15 mouse cellular contexts compared by ENCODE assay signal in genomic region chr1:37615290-37616040, GRCm38 (mm10).
A peak's percentile ranks its signal among the peaks of the same experiment; 100 is the strongest.
DNase-seq lines count a peak whose midpoint lies in the region; ATAC-seq and TF ChIP-seq lines count a peak whose summit lies in the region.
"Had no signal": no experiment of that assay in that cellular context is flagged by ENCODE, and none has a peak within 500 bp of the region (broad histone marks: within the 10 kb centered on the region; RNA-seq: fewer than 3 reads in every experiment).

No protein-coding gene starts in this region.

- peak overlapping the region; percentile 37; the same call in 1 of the 2 replicates for H3K27ac ChIP-seq in embryonic facial prominence, embryonic 12.5 days
- no peak overlapping the region for H3K27ac ChIP-seq in embryonic facial prominence, embryonic 10.5 days (replicated peaks)
- peak overlapping the region; percentile 28; the same call in 1 of the 2 replicates for H3K27ac ChIP-seq in left cerebral cortex, adult 2 months
- H3K27ac ChIP-seq in intestine, embryonic 14.5 days (ENCODE audit: low read depth): peak overlapping the region; percentile 74
- H3K27ac ChIP-seq in stomach, postnatal 0 days (replicated peaks): peak overlapping the region; percentile 87
- H3K27ac ChIP-seq: forebrain, embryonic 13.5 days; liver, embryonic 13.5 days; midbrain, embryonic 13.5 days had no signal

- peaks cover 25% of the 10 kb centered on the region for H3K4me1 ChIP-seq in embryonic facial prominence, embryonic 12.5 days
- H3K4me1 ChIP-seq in embryonic facial prominence, embryonic 10.5 days: peaks cover 52% of the 10 kb centered on the region
- peaks cover 70% of the 10 kb centered on the region for H3K4me1 ChIP-seq in intestine, embryonic 14.5 days (replicated peaks; ENCODE audit: control insufficient read depth, insufficient read depth, low read length)
- H3K4me1 ChIP-seq in stomach, postnatal 0 days (replicated peaks; ENCODE audit: control insufficient read depth, insufficient read depth): peaks cover 8% of the 10 kb centered on the region
- H3K4me1 ChIP-seq: forebrain, embryonic 13.5 days; liver, embryonic 13.5 days had no signal

- intact Hi-C loops in left cerebral cortex, adult 2 months (cut with DNase I): no loop called here

- ATAC-seq in embryonic facial prominence, embryonic 12.5 days (ENCODE audit: insufficient number of reproducible peaks, insufficient read depth, low FRiP score, low TSS enrichment): no peak
- ATAC-seq in intestine, embryonic 14.5 days (replicated peaks; ENCODE audit: low FRiP score, low TSS enrichment, low read depth): no peak
- ATAC-seq in stomach, postnatal 0 days (ENCODE audit: low FRiP score, low TSS enrichment): peak; percentile 50
- ATAC-seq in megakaryocyte, adult 5-6 weeks (ENCODE audit: poor library complexity, severe bottlenecking): no peak
- ATAC-seq in erythroblast, adult 5-6 weeks (replicated peaks; ENCODE audit: low FRiP score, poor library complexity, severe bottlenecking): no peak
- ATAC-seq: forebrain, embryonic 13.5 days; midbrain, embryonic 13.5 days had no signal

- no peaks in the 10 kb centered on the region for H3K36me3 ChIP-seq in embryonic facial prominence, embryonic 12.5 days
- H3K36me3 ChIP-seq in embryonic facial prominence, embryonic 10.5 days (replicated peaks): no peaks in the 10 kb centered on the region
- no peaks in the 10 kb centered on the region for H3K36me3 ChIP-seq in intestine, embryonic 14.5 days (ENCODE audit: control insufficient read depth, insufficient read depth, low read length)
- no peaks in the 10 kb centered on the region for H3K36me3 ChIP-seq in stomach, postnatal 0 days (ENCODE audit: control insufficient read depth, insufficient read depth, low read length)
- H3K36me3 ChIP-seq: liver, embryonic 13.5 days; midbrain, embryonic 13.5 days had no signal

- TF ChIP-seq CTCF in left cerebral cortex, adult 2 months (IDR thresholded peaks at IDR 0.05): no peak
- no peak for TF ChIP-seq CTCF in stomach, postnatal 0 days (IDR thresholded peaks at IDR 0.05; ENCODE audit: low read depth)

- no peak overlapping the region for H3K4me2 ChIP-seq in embryonic facial prominence, embryonic 12.5 days (replicated peaks)
- H3K4me2 ChIP-seq in intestine, embryonic 14.5 days (ENCODE audit: low read length): no peak overlapping the region
- no peak overlapping the region for H3K4me2 ChIP-seq in stomach, postnatal 0 days (replicated peaks; ENCODE audit: low read depth)
- H3K4me2 ChIP-seq: forebrain, embryonic 13.5 days; liver, embryonic 13.5 days; midbrain, embryonic 13.5 days had no signal

- H3K9me3 ChIP-seq in embryonic facial prominence, embryonic 12.5 days: no peaks in the 10 kb centered on the region
- H3K9me3 ChIP-seq in embryonic facial prominence, embryonic 10.5 days: no peaks in the 10 kb centered on the region
- H3K9me3 ChIP-seq in intestine, embryonic 14.5 days (ENCODE audit: control insufficient read depth, low read length): no peaks in the 10 kb centered on the region
- no peaks in the 10 kb centered on the region for H3K9me3 ChIP-seq in stomach, postnatal 0 days (ENCODE audit: control insufficient read depth, low read length)
- H3K9me3 ChIP-seq: forebrain, embryonic 13.5 days; liver, embryonic 13.5 days; midbrain, embryonic 13.5 days had no signal

- H3K4me3 ChIP-seq in embryonic facial prominence, embryonic 12.5 days: no peak overlapping the region
- no peak overlapping the region for H3K4me3 ChIP-seq in embryonic facial prominence, embryonic 10.5 days
- H3K4me3 ChIP-seq in left cerebral cortex, adult 2 months: no peak overlapping the region
- no peak overlapping the region for H3K4me3 ChIP-seq in intestine, embryonic 14.5 days (ENCODE audit: low read depth, low read length)
- no peak overlapping the region for H3K4me3 ChIP-seq in stomach, postnatal 0 days (ENCODE audit: low read depth, low read length)
- H3K4me3 ChIP-seq: forebrain, embryonic 13.5 days; liver, embryonic 13.5 days; midbrain, embryonic 13.5 days had no signal

- H3K9ac ChIP-seq in embryonic facial prominence, embryonic 12.5 days: no peak overlapping the region
- no peak overlapping the region for H3K9ac ChIP-seq in intestine, embryonic 14.5 days (ENCODE audit: low read length)
- H3K9ac ChIP-seq in stomach, postnatal 0 days (ENCODE audit: low read length): no peak overlapping the region
- H3K9ac ChIP-seq: forebrain, embryonic 13.5 days; liver, embryonic 13.5 days; midbrain, embryonic 13.5 days had no signal

- 71% methylated on average over 12 of the region's 12 CpGs for WGBS in embryonic facial prominence, embryonic 12.5 days
- WGBS in embryonic facial prominence, embryonic 10.5 days: 81% methylated on average over 12 of the region's 12 CpGs
- WGBS in intestine, embryonic 14.5 days: 53% methylated on average over 12 of the region's 12 CpGs
- WGBS in stomach, postnatal 0 days: 45% methylated on average over 12 of the region's 12 CpGs

- H3K27me3 ChIP-seq in embryonic facial prominence, embryonic 12.5 days: no peaks in the 10 kb centered on the region
- no peaks in the 10 kb centered on the region for H3K27me3 ChIP-seq in embryonic facial prominence, embryonic 10.5 days (replicated peaks; ENCODE audit: low read depth, poor library complexity, severe bottlenecking)
- H3K27me3 ChIP-seq in intestine, embryonic 14.5 days (replicated peaks; ENCODE audit: control insufficient read depth, insufficient read depth, low read length): no peaks in the 10 kb centered on the region
- H3K27me3 ChIP-seq in stomach, postnatal 0 days (ENCODE audit: control insufficient read depth, insufficient read depth, low read length): no peaks in the 10 kb centered on the region
- H3K27me3 ChIP-seq: forebrain, embryonic 13.5 days; liver, embryonic 13.5 days; midbrain, embryonic 13.5 days had no signal

- no peak for TF ChIP-seq EP300 in stomach, postnatal 0 days (optimal IDR thresholded peaks at IDR 0.05)

- no peak for DNase-seq in embryonic facial prominence, embryonic 10.5 days (ENCODE audit: low spot score)
- no peak for DNase-seq in left cerebral cortex, adult 2 months (ENCODE audit: extremely low spot score in 1 of 2, low spot score in 2 of 2)
- no peak for DNase-seq in left cerebral cortex, adult 18-20 months (ENCODE audit: low spot score in 2 of 2)
- no peak for DNase-seq in intestine, embryonic 14.5 days (ENCODE audit: low spot score)
- DNase-seq in stomach, postnatal 0 days (ENCODE audit: low spot score): peak; percentile 55
- DNase-seq: cerebellum, adult 8-10 months; embryo, embryonic 11 days; gastrocnemius, postnatal 10 days; heart, postnatal 14 days; liver, embryonic 13.5 days had no signal
